Mouse (Mus musculus) cerebellum, adult 2 months (tissue): ENCODE measurements around the gene Myo16.

Experiments used
- CTCF ChIP-seq: fragments of 200-500 bp; IDR thresholded peaks from 2 replicates; pipeline ENCODE4 v1.5.1; 2011; ENCODE audit warnings: low read depth, mild to moderate bottlenecking, control low read depth, low read length, moderate library complexity, borderline replicate concordance; ENCODE audit not compliant: insufficient read depth
- POLR2A ChIP-seq: fragments of 200-500 bp; IDR thresholded peaks from 2 replicates; pipeline ENCODE4 v1.6.1; 2011; ENCODE audit warnings: low read length, control low read depth, borderline replicate concordance; ENCODE audit not compliant: insufficient read depth

DNA sequence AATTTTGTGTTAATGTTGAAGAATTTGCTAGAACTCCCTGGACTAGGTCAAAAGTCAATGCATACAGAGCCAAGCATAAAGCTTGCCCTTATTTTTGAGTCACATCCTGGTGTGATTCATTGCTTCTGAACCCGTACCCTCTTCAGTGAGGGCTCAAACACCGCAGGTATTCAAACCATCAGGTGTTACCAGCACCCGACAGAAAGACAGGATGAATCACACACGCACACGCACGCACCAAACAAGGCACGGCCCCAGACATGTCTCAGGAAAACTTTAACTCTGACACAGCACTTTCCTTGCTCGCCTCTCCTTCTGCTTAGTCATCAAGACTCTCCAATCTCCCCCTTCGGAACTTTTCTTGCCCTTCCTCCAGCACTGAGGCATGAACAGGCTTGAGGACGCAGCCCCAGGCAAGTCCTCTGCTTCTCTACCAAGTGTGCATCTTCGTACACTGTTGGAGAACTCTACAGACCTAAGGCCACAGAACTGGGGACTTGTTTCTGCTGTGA lies 435.8 kb downstream of the Myo16 start:
- TF ChIP-seq POLR2A (no peak), CTCF (no peak)
